Mouse (Mus musculus) ovary, adult 18-20 months (tissue): ENCODE measurements at regions not wholly inside any gene's neighbourhood (a gene's known extent, or its start where the extent isn't known, plus 50 kb on each side); places are given as distances from the start of the nearest gene placed in this dataset.

Experiments
- DNase-seq: peaks from one replicate; pipeline ENCODE4 v3.0.0; 2022; ENCODE audit warnings: low spot score, mixed read lengths

DNA sequence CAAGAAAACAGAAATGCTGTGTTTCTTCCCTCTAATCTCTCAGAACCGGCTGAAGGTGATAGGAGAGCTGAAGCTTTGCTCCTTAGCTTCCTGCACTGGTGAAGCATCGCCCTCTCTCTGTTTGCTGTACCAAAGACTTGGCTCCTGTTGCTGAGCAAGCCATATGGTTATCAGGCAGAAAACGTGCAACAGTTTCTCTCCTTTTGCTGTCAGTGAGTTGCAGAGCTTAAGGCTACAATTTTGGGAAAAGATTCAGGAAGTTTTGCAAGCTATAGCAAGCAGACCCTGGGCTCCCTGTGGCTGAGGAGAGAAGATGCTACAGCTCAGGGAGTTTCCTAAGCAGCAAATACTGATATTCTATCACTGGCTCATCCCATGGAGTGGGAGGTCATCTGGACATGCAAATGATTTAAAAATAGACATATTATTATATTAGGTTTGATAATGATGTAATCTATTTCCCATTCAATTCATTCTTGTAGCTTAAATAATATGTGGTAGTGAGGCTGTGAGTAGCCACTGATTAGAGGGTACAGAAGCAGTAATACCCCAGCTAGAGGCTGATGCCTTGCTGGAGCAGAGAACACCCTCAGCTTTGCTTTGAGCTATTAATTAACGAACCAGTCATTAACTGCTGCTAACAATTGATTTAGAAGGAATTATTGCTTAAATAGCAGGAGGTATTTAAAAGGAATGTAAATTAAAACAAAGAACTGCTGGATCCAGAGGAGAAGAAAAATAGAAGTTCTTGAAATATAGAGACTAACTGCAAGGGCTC is 240.1 kb upstream of the Emcn start:
- DNase-seq, result no peak

DNA sequence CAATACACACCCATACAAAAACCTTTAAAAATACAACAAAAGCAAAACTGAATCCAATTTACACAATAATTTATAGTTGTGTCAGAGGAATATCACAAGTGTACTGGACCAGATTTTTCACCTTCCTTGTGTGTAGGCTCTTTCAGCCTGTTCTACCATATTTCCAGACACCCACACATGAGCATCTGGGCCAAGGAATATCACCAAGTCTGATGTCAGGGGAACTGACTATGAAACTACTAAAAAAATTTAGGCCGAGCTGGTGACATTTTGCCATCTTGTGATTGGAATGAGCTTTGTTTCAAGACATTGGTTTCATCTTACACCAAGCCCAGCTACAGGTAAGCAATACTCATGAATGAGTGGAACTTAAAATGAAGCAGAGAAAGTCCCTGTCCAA is 234.9 kb upstream of the Emcn start:
- no peak for DNase-seq

DNA sequence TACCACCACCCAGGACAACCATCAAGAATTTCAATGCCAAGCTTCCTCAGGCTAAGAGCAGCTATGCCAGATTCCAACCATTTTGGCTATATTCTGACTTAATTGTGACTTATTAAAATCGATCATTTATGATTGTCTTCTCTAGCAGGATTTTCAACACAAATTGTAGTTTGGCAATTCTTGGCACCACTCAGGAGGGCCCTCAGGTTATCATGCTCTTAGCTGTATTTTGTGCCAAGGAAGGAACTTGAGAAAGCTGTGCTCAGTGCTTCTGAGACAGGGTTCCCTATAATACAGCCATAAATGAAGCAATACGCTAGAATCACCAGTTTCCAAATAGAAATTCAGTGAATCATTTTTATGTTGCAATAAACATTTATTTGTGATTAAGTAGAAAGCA is 232.7 kb upstream of the Emcn start:
- DNase-seq, result no peak

DNA sequence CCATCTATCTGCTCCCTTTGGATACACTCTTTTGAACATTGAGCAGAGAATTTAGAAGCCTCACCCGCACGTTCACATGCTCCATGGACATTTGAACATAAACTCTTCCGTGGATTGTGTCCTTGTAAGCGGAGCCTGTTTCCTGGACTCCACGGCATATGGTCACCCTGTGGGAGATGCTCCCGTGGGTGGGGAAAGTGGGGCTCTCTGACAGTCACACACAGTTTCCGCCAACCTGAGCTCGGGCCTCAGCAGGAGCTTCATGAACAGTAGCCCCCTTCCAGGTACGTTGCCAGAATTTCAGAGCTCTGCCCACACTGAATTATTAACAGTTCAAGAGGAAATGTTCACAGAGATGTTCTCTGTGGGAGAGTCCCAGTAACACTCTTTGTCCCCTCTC is 231.1 kb upstream of the Emcn start:
- no peak for DNase-seq

DNA sequence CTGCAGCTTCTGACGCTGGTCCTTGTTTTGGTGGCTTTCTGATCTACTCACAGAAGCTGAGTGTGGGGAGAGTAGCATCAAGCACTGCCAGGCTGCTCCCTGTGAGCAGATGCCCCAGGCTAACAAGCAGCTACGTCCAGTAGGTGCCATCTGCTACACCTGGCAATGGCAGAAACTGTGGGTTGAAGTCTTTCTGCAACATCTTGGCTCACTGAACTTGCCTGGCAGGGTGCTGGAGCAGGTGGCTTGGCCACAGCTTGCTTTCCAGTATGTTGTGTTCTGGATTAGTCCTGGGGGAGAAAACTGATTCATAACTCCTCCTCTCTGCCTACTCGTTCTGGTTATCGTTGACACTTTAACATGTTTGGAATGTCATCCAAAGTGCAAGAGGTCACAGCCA is 230.4 kb upstream of the Emcn start:
- no peak for DNase-seq

DNA sequence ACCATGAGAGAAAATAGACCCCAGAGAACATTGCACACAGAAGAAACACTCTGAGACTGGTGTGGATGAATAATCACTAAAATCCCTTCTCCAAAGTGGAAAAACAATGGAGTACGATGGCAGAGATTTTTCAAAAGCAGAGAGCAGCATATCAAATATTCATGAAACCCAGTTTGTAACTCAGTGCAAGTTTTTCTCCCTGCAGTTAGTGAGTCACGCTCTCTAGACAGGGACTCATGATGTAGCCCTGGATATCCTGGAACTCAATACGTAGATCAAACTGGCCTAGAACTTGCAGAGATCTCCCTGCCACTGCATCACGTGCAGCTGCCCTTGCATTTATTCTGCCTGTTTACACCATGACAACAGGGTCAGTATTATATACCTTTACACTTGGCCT is 210.9 kb upstream of the Emcn start:
- DNase-seq, result no peak

DNA sequence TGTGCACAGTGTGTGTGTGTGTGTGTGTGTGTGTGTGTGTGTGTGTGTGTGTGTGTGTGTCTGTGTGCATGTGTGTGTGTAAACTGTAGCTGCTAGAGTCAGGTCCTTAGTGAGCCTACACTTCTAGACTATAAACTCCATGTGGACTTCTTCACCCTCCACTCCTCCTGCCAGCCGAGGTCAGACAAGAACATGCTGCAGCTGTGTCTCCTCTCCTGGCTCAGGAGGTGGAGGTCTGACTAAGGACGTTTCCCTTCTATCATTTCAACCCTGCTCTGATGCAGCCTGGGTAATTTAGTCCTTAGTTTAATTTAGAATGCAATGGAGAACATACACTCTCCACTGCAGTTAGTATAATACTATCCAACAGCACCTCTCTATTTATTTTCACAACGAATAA is 198.8 kb upstream of the Emcn start:
- DNase-seq, result no peak

DNA sequence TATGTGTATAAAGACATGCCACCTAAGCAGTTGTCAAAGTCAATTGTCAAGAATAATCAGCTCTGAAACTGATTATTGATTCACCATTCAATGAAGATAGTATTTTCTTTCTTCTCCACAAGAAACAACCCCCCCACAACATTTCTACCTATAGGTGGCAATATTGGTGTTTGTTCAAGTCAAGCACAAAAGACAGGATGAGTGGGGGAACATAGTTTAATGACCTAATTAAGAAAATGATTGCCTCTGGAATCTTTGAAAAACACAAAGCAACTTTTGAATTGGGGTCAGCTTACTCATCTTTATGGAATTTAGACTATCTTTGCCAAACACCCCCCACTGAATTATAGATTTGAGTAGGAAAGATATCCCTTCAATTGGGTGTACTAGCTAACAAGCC is 194.8 kb upstream of the Emcn start:
- DNase-seq, result no peak

DNA sequence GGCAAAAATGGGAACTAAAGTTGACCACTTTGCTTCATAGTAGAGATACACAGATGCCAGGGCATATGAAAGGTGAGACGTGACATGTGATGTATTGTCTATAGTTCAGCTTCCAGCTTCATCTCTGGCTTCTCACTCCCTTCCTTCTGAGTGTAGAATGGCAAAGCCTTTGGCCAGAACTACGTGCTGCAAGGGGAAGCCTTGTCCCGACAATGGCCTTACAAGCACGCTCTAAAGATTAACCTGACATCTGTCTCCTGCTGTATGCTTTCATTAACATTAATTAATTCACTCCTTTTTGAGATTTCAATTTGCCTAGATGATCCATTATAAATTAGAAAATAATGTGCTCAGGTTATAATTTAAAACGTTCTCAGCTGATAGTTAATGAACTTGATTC is 193.5 kb upstream of the Emcn start:
- no peak for DNase-seq

DNA sequence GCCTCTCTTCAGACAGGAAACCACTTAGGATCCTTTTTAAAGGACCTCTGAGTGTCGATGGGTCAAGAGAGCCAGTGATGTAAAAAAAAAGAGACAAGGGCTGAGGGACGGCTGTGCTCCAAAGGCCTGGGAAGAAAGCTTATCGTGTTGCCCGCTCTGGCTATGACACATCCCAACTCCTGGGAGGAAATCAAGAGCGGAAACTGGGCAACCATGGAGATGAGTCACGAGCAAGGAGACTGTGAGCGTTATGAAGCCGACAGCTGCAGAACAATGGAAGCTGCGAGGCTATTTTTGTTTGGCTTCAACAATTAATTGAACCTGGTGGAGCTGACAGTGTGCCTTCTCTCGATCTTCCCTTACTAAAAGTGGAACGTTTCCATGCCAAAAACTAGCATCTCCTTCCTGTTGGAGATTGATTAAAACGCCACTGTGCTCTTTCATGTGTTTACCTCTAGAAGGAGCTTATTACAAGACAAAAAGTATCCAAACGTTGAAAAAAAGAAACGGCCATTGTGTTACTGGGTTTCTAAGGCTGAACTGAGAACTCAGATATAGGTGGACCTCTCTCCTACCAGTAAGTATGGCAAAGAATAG is 190.4 kb upstream of the Emcn start:
- DNase-seq, result peak; percentile 7

DNA sequence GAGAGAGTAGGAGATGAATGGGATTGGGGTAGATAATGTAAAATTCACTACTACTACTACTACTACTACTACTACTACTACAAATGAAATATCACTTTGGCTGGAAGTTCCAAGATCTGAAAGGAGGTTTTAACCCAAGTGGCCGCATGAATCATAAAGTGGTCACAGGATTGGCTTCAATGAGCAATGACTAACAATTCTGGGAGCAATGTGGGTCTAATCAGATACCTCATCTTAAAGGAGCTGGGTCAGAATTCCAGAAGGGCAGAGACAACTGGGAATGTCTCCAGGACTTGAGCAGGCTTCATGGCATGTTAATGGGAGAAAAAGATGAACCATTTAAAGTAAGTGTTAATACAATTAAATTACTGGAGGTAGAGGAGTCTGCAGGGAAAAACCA is 189.4 kb upstream of the Emcn start:
- DNase-seq, result no peak

DNA sequence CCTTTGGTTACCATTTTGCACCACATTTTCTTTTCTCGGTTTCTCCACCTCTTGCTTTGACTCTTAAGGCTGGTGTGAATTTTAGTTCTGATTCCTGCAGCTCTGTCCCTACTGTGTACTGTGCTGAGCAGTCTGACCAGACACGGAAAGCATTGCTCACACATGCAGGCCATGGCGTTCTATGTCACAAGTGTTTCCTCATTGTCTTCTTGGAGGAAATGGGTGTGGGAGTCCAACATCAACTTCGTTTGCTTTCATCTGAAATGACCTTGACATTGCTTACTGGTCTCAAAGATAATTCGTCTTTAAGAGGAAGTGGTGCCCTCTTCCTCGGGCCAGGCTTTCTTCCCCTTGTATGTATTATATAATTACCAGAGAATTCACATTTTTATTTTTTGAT is 187.6 kb upstream of the Emcn start:
- no peak for DNase-seq

DNA sequence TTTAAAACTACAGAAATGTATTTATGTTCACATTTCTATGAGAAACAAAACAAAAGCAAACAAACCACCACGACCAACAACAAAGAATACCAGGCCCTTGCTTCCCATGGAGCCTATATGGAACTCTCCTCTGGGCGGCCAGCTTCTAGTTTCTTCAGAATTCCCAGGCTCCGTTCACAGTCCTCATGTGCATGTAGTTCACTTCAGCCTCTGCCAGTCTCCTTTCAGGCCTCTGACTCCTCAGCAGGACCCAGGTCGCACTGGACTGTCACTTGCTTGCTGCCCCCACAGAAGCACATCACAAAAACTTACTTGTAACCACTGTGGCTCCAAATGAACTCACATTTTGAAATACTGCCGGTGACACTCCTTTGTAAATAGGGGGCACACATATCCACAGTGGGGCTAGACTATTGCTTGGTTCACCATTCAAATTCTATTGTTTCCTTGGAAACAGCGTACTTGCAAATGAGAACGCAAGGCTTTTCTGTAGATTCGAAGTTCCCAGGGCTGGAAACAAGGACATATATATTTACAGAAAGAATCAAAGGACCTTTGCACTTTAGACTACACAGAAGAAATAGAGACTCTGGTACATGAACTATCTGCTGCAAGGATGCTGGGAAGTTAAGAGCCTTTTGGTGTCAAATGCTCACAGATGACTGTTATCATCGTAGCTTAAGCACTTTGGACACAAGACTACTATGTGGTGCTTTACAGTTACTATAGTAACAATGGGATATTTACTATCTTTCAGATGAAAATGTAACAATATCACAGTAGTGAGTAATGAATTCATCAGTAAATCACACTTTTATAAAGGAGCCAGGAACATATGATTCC is 186.4 kb upstream of the Emcn start:
- DNase-seq, result no peak

DNA sequence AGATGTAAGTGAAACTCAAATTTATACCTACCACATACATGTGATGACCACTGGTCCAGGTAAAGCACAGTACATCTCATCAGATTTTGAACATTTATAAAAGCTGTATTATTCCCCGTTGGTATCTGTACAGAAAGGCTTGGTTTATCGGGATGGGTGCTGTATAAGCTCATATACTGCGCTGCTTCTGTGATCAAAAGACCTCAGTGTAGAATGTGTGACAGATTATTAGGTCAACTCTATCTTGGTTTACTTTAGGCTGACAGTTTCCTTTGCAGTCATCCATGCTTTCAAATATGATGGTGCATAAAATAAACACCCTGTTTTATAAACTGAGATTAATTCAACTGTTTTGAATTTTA is 185.8 kb upstream of the Emcn start:
- DNase-seq, result no peak

DNA sequence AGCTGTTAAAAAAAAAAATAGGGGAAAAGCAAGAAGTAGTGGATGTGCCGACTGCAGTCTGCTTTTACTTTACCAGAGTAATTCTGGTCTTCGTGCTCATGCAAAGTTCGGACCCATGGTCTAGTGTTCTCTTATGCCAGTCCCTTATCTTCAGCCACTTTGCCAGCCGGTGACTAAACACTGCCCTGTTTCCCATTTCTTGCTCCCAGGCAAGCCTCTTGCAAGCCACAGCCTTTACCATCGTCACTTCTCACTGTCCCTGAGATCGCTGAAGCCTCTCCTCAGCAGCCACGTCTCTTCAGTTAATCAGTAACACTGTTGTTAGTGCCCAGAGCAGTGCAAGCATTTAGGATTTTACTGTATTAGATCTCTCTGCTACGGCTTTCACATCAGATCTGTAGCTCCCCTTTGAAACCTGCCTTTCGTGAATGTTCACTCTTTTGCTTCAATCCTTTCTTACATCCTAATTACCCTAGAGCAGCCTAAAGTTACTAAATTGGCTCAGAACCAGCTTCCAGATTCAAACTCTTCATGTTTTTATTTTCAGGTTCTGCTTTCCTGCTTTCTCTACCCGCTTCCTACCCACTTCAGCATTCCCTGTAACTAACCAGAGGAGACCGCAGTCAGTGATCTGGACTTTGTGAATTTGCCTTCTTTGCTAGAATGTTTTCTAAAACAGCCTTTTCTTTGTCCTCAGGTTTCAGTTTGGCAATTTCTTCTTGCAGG is 184.5 kb upstream of the Emcn start:
- DNase-seq, result no peak

DNA sequence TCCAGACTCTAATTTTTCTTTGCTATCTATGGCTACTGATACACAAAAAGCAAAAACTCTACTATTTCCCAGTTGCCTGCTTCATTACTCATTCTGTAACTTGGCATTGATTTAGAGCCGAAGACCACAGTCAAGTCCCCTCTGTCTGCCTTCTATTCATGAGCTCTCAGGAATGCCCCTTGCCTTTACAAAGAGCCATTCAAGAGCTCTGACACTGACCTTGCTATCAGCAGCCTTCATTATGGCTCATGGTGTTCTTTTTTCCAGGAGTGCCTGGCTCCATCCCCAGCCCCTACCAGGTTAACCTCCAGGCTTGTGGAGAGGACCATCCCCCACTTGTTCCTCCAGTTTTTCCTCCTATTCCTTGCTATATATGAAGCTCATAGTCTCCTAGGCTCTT is 151.8 kb upstream of the Emcn start:
- no peak for DNase-seq

DNA sequence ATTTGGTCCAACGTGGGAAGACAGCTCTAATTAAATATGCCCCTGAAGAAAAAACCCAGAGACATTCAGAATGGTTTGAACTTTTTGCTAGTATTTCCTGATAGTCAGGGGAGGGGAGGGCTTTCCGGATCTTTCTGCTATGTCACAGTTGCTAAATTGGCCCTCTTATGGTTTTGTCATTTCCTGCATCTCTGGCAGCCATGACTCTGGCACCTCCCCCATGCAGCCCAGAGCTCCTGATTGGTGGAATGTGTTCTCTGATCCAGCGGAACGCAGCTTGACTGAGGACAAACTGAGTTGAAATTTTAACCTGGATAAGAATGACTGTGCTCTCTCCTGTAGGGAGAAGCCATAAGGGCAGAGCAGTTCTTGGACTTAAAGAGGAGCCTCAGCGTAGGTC is 150.4 kb upstream of the Emcn start:
- DNase-seq, result no peak

DNA sequence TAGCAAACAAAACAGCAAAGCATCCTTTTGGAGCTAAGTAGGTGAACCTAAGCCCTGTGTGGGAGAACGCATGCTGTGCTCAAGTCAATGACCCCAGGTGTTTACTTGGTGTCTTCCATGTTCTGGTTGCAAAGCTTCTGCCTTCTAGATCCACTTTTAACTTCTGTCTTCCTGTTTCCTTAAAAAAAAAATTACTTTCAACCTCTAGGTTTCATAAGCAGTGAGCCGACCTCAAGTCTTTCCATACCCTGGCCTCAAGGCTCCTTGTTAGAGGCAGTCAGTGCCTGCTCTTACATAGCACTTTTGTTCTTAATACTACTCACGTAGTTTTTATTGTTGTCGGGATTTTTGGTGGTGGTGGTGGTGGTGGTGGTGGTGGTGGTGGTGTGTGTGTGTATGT is 149.9 kb upstream of the Emcn start:
- no peak for DNase-seq

DNA sequence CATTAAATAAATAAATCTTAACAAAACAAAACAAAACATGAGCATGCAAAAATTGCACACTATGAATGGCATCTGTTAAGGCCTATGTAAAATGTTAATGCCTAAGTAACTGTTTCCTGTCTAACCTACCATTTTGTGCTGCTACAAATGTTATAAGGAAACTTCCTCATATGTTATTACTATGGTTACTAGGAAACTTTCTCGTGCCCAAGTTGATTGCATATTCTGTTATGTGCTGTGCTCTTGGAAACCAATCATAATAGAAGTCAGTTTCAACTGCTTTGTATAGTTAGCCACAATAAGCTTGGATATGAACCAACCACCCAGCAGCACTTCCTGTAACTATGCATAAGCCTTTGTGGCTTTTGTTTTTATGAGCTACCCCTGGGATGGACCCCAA is 147.0 kb upstream of the Emcn start:
- no peak for DNase-seq

DNA sequence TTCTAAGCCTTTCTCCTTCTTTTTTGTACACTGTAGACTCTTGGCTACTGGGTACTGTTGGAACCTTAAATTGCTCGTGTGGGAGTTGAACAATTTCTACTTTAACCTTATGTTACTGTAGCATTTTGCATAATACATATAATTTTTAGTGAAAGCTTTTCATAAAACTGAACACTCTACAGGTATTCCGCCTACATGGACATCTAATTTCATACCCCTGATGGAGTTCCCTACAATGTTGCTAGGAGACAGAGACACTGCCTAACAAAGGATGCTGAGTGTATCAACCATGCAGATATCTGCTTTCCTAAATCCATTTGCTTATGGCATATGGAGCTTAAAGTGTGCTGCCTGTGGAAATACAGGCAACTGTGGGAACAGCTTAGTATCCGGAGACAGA is 129.2 kb upstream of the Emcn start:
- no peak for DNase-seq

DNA sequence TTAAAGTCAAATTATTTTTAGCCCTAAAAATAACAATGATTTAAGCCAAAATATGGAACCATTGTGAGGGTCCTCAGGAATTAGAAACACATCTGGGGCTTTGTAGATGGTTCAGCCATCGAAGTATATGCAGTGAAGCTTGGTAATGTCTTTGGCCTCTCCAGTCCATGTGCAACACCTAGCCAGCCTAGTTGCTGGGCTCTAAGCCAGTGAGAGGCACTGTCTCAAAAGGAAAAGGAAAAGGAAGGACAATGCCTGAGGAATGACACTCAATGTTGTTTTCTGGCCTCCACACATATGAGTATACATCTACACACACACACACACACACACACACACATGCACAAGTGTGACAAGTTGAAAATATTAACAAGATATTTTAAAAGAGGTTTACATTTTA is 124.8 kb upstream of the Emcn start:
- DNase-seq, result no peak

DNA sequence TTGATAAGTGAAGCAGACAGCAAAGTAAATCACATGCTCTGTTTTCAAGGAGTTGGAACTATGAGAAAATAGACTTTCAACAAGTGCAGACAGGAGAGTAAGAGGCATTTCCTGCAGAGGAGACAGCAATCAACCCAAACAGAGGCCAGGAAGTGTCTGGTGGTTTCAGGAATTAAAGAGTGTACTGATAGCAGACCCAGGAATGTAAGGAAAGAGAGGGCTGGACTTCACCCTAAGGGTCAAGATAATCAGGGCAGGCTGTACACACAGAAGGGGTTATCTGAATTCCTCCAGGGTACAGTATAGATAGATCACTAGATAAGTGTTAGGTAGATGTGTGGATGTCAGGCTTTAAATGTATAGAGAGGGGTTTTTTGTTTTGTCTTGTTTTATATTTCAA is 123.6 kb upstream of the Emcn start:
- no peak for DNase-seq

DNA sequence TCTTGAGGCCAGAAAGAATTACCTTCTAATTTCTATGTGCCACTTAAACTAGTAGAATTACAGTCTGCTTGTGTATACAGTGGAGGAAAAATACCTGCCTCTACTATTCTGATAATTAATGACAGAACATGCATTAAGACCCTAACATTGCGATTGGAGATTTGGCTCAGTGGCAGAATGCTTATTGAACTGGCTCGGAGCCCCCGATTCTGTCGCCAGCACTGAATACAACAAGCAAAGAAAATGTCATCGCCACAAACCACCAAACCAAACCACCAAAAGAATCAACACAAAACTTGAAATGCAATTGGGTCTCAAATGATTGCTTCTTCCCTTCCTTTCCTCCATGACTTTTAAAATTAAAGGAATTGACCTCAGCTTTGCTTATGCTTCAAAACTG is 122.9 kb upstream of the Emcn start:
- no peak for DNase-seq
